Mouse (Mus musculus): Measurements from ENCODE around the gene Lrpprc. TPM values are rescaled to one million over a fixed set of nuclear protein-coding genes. Genes with fewer than 3 reads are reported as not detected.

Gene Lrpprc
- total RNA-seq, 1 experiment from 2014 or later, result 68.4 TPM

DNA sequence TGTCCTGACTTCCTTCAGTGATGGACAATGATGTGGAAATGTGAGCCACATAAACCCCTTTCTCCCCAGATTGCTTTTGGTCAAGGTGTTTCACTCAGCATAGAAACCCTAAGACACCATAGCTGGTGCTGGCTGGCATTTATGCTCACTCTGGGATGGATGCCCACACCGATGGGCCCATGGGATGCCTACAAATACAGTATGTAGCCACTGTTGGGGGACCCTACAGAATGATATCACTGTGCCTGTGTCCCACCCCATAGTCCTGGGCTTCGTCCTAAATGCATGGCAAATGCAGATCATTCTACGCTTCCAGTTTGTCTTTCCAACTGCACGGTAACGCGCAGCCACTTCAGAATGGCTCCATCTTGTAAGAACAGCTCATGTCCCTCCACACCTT lies 10.3 kb downstream of the Lrpprc start:
- ATAC-seq (replicated peaks in 1 of 2; ENCODE audit: insufficient read depth in 1 of 2, low FRiP score in 2 of 2, low TSS enrichment in 1 of 2, low read depth in 1 of 2, poor library complexity in 2 of 2, severe bottlenecking in 2 of 2), result no peak

DNA sequence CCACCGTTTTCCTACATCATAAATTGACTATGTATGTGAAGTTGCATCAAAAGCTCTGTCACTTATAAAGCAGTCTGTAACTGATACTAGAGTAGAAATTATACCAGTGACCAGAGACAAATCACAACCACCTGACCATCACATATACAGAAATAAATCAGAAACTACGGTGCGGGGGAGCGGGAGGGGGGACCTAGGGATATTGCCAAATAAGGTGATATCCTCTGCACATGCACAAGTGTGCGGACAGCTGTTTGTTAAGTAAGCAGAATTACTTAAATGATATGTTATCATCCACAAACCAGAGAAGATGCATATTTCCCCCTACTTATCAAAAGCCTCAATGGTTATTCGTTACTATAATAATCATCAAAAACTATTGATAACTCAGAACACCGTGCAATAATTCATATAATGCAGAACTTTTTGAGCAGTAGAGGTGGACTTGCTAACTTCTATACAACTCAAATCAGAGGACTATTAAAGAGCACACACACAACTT lies 12.1 kb downstream of the Lrpprc start:
- no peak for ATAC-seq (replicated peaks in 1 of 2; ENCODE audit: insufficient read depth in 1 of 2, low FRiP score in 2 of 2, low TSS enrichment in 1 of 2, low read depth in 1 of 2, poor library complexity in 2 of 2, severe bottlenecking in 2 of 2)

GRCm38 (mm10) chr17:84776362-84777000 lies 14.1 kb downstream of the Lrpprc start:
- ATAC-seq (replicated peaks in 1 of 2; ENCODE audit: insufficient read depth in 1 of 2, low FRiP score in 2 of 2, low TSS enrichment in 1 of 2, low read depth in 1 of 2, poor library complexity in 2 of 2, severe bottlenecking in 2 of 2), result peak; percentile 22 to 76; a peak in 1 of 4 replicates

DNA sequence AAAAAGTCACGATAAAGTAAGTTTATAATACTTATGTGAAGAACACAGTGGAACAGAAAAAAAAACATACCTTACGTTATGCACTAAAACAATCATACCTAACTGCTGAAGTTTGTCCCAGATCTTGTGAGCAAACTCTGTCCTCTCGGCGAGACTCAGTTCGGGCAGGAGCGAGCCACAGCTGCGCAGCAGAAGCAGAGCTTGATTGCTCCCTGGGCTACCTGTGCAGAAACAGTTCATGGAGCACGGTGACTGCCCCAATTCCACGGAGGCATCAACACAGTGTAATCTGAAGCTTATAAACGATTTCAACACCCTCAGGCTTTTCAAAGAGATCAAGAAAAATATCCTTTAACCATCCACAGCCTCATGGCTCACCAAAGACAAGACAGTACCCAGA lies 15.3 kb downstream of the Lrpprc start:
- ATAC-seq (replicated peaks in 1 of 2; ENCODE audit: insufficient read depth in 1 of 2, low FRiP score in 2 of 2, low TSS enrichment in 1 of 2, low read depth in 1 of 2, poor library complexity in 2 of 2, severe bottlenecking in 2 of 2), result no peak

DNA sequence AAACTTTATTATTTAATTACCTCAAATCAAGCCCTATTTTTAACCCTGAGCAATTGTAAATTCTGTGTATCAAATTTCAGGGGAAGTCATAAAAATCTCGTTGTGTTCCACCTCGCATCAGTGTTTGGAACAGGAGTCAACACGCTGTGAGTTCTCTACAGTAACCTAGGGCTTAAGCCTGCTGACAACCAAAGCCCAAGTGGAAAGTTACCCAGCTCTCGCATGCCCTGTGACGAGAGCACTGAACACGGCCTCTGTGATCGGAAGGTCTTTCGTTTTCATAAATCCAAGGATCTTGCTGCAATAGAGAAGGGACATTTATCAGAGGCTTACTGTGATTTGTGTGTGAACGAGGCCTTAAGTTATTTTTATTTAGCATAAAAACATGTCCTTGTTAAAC lies 18.7 kb downstream of the Lrpprc start:
- no peak for ATAC-seq (replicated peaks in 1 of 2; ENCODE audit: insufficient read depth in 1 of 2, low FRiP score in 2 of 2, low TSS enrichment in 1 of 2, low read depth in 1 of 2, poor library complexity in 2 of 2, severe bottlenecking in 2 of 2)

GRCm38 (mm10) chr17:84758971-84759370 lies 31.6 kb downstream of the Lrpprc start:
- ATAC-seq (replicated peaks in 1 of 2; ENCODE audit: insufficient read depth in 1 of 2, low FRiP score in 2 of 2, low TSS enrichment in 1 of 2, low read depth in 1 of 2, poor library complexity in 2 of 2, severe bottlenecking in 2 of 2), result no peak

GRCm38 (mm10) chr17:84758374-84758773 lies 32.2 kb downstream of the Lrpprc start:
- peak; percentile 53 to 80 for ATAC-seq (replicated peaks in 1 of 2; ENCODE audit: insufficient read depth in 1 of 2, low FRiP score in 2 of 2, low TSS enrichment in 1 of 2, low read depth in 1 of 2, poor library complexity in 2 of 2, severe bottlenecking in 2 of 2)

DNA sequence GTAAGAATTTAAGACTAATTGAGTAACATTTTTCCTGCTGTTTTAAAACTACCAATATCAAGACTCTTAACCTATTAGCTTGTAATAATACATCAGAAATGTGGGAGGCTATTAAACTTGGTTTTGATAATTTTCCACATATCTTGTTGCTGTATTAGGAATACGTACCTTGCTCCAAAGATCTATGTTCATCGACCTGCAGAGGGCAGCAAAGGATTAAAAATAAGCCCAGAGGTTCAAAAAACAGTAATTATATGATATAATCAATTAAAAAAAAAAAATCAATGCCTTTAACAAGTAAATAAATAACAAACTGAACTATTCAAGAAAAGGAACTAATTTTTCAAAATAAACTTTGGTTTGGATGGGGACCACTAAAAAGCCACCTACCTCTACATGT lies 34.5 kb downstream of the Lrpprc start:
- no peak for ATAC-seq (replicated peaks in 1 of 2; ENCODE audit: insufficient read depth in 1 of 2, low FRiP score in 2 of 2, low TSS enrichment in 1 of 2, low read depth in 1 of 2, poor library complexity in 2 of 2, severe bottlenecking in 2 of 2)

GRCm38 (mm10) chr17:84753489-84753888 lies 37.1 kb downstream of the Lrpprc start:
- no peak for ATAC-seq (replicated peaks in 1 of 2; ENCODE audit: insufficient read depth in 1 of 2, low FRiP score in 2 of 2, low TSS enrichment in 1 of 2, low read depth in 1 of 2, poor library complexity in 2 of 2, severe bottlenecking in 2 of 2)

DNA sequence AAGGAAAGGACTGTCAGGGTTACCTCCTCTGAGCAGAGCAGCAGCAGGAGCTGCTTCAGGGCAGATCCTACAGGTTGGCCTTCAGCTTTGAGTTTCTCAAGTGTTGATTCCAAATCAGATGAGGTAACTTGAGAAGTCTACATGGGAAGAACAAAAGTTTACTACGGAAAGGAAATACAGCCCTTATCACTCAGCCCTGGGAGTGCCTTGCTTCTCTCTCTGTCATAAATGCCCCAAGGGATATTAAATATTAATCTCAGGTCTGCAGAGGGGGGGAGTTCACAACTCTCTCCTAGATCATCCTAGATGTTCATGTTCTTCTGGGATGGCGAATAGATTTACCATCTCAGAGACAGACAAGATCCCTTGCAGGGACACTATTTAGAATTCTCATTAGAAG lies 38.3 kb downstream of the Lrpprc start:
- no peak for ATAC-seq (replicated peaks in 1 of 2; ENCODE audit: insufficient read depth in 1 of 2, low FRiP score in 2 of 2, low TSS enrichment in 1 of 2, low read depth in 1 of 2, poor library complexity in 2 of 2, severe bottlenecking in 2 of 2)

DNA sequence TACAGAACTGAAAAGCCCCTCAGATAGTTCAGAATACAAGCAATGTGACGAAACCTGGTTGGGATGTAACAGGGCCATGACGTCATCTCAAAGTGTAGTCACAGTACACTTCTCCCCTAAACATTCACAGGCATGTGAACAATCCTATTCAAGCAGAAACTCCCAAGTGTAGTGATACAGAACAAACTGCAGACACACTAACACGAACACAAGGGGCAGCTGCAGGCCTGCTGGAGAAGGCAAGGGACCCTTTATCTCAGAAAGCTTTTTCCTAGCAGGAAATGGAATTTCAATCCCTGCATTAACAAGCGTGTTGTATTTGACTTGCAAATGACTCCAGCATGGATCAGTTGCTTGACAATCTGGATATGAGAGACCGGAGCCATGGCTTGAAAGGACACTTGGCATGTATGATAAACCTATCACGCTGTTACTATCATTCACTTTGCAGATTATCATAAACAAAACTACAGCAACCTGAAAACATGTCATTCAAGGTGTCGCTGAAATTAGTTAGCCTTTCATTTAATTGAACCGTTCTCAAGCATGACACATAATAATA lies 38.9 kb downstream of the Lrpprc start:
- ATAC-seq (replicated peaks in 1 of 2; ENCODE audit: insufficient read depth in 1 of 2, low FRiP score in 2 of 2, low TSS enrichment in 1 of 2, low read depth in 1 of 2, poor library complexity in 2 of 2, severe bottlenecking in 2 of 2), result no peak

GRCm38 (mm10) chr17:84750130-84750529 lies 40.5 kb downstream of the Lrpprc start:
- ATAC-seq (replicated peaks in 1 of 2; ENCODE audit: insufficient read depth in 1 of 2, low FRiP score in 2 of 2, low TSS enrichment in 1 of 2, low read depth in 1 of 2, poor library complexity in 2 of 2, severe bottlenecking in 2 of 2), result no peak

- no peak for ATAC-seq (replicated peaks in 1 of 2; ENCODE audit: insufficient read depth in 1 of 2, low FRiP score in 2 of 2, low TSS enrichment in 1 of 2, low read depth in 1 of 2, poor library complexity in 2 of 2, severe bottlenecking in 2 of 2)
These were observed 41.3 kb downstream of the Lrpprc start for GRCm38 (mm10) chr17:84749297-84749696.

GRCm38 (mm10) chr17:84748152-84748682 lies 42.4 kb downstream of the Lrpprc start:
- ATAC-seq (replicated peaks in 1 of 2; ENCODE audit: insufficient read depth in 1 of 2, low FRiP score in 2 of 2, low TSS enrichment in 1 of 2, low read depth in 1 of 2, poor library complexity in 2 of 2, severe bottlenecking in 2 of 2), result no peak

DNA sequence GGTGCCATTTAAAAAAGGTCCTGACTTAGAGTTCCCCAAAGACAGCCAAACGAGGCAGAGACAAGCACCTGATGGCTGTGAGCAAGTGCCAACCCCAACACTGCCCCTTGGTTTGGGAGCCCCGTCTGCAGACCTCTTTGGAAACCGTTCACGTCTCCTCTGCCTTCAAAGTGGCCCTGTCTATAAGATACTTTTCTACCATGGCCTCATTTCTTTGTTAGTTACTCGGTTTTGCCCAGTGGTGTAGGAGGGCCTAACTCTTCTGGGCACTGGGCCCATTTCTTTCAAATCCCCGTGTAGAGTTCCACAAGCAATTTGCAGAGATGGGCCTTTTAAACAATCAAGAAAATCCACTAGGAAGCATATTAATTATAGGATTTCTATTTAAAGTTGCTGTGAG lies 43.4 kb downstream of the Lrpprc start:
- no peak for ATAC-seq (replicated peaks in 1 of 2; ENCODE audit: insufficient read depth in 1 of 2, low FRiP score in 2 of 2, low TSS enrichment in 1 of 2, low read depth in 1 of 2, poor library complexity in 2 of 2, severe bottlenecking in 2 of 2)

DNA sequence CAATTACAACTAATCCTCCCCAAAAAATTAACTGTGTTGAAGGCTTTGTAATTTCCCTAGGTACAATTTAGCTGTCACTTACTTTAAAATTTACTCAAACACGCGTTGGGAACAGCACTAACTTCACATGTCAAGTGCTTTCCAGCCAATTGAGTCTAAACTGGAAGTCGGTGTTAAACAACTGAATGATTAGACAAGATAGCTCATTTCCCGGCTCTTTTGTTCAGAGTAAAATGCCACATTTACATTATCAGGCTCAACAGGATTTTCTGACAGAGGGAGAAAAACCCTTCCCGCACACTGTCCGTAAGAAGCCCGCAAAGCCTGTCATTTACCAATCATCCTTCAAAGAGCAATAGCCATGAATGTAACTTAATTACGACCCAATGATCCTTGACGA lies 45.6 kb downstream of the Lrpprc start:
- no peak for ATAC-seq (replicated peaks in 1 of 2; ENCODE audit: insufficient read depth in 1 of 2, low FRiP score in 2 of 2, low TSS enrichment in 1 of 2, low read depth in 1 of 2, poor library complexity in 2 of 2, severe bottlenecking in 2 of 2)

DNA sequence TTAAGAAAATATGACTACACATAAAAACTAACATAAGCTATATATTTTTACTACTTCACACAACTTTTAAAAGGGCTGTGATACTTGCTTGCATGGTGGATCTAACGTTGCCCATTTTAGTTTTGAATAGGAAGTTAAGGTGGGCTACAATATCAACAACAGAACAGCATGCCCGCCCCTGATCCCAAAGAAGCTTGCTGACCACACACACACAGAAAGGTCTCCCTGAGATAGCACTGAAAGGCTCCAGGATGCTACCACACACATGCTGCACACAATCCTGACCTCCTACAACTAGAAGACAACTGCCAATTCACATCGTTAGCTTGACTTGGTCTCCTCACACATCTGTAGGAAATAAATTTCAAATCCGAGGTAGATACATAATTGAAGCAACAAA lies 46.3 kb downstream of the Lrpprc start:
- ATAC-seq (replicated peaks in 1 of 2; ENCODE audit: insufficient read depth in 1 of 2, low FRiP score in 2 of 2, low TSS enrichment in 1 of 2, low read depth in 1 of 2, poor library complexity in 2 of 2, severe bottlenecking in 2 of 2), result no peak

DNA sequence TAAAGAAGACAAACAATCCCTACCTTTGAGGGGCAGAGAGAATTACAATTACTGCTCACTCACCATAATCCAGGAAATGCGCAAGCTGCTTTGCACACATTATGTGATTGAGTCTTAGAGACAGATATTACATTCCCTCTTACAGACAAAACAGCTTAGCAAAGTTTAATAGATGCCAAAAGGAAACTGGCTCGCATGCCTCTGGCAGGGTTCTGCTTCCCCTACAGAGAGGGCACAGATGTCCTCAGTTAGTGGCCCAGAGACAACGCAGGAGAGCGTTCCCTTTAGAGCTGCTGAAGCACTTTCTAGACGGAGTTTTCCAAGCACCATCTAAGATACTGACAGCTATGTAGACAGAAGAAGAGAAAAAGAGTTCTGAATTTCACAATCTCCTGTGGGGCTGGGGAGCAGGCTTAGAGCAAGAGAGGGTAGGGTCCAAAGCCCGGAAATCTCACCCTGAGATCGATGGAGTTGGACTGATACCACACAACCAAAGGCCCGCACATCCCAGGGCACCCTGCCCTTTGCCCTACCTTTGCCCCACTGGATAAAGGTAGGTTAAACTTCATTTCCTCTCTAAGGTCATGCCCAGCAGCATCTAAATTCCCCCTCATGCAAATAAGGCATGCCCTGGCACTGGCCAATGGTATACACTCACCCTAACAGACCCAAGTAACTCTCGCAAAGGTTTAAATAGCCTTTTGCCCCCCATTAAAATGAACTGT lies 52.4 kb downstream of the Lrpprc start:
- ATAC-seq (replicated peaks in 1 of 2; ENCODE audit: insufficient read depth in 1 of 2, low FRiP score in 2 of 2, low TSS enrichment in 1 of 2, low read depth in 1 of 2, poor library complexity in 2 of 2, severe bottlenecking in 2 of 2), result no peak
